Mouse (Mus musculus): ENCODE measurements around the gene Unc79.

- TF ChIP-seq CTCF (IDR thresholded peaks at IDR 0.05; ENCODE audit: low read depth, low read length): no peak
- no peak for TF ChIP-seq EP300 (IDR thresholded peaks at IDR 0.05; ENCODE audit: insufficient read depth, low read depth, low read length)
Measured at GRCm38 (mm10) chr12:103223671-103224070, 275.0 kb downstream of the Unc79 start.

All from ES-Bruce4 (cell line).